Mouse (Mus musculus): ENCODE measurements around the gene Ppp3ca.

The Ppp3ca gene

GRCm38 (mm10) chr3:136725311-136726156 lies 55.6 kb downstream of the Ppp3ca start:
- DNase-seq (ENCODE audit: low spot score), result peak; percentile 38

- no peak for DNase-seq (ENCODE audit: low spot score)
Measured at GRCm38 (mm10) chr3:136727877-136728276, 58.0 kb downstream of the Ppp3ca start.

GRCm38 (mm10) chr3:136729978-136730377 lies 60.1 kb downstream of the Ppp3ca start:
- DNase-seq (ENCODE audit: low spot score), result no peak

- no peak for DNase-seq (ENCODE audit: low spot score)
Measured at GRCm38 (mm10) chr3:136731579-136731978, 61.7 kb downstream of the Ppp3ca start.

GRCm38 (mm10) chr3:136736021-136736420 lies 66.1 kb downstream of the Ppp3ca start:
- no peak for DNase-seq (ENCODE audit: low spot score)

- no peak for DNase-seq (ENCODE audit: low spot score)
Measured at GRCm38 (mm10) chr3:136736773-136737298, 66.9 kb downstream of the Ppp3ca start.

GRCm38 (mm10) chr3:136738474-136738873 lies 68.5 kb downstream of the Ppp3ca start:
- no peak for DNase-seq (ENCODE audit: low spot score)

GRCm38 (mm10) chr3:136738914-136739313 lies 69.0 kb downstream of the Ppp3ca start:
- no peak for DNase-seq (ENCODE audit: low spot score)

- no peak for DNase-seq (ENCODE audit: low spot score)
Measured at GRCm38 (mm10) chr3:136741659-136742058, 71.7 kb downstream of the Ppp3ca start.

- no peak for DNase-seq (ENCODE audit: low spot score)
Measured at GRCm38 (mm10) chr3:136742258-136743057, 72.5 kb downstream of the Ppp3ca start.

- no peak for DNase-seq (ENCODE audit: low spot score)
Measured at GRCm38 (mm10) chr3:136744295-136744897, 74.5 kb downstream of the Ppp3ca start.

- DNase-seq (ENCODE audit: low spot score), result no peak
Measured at GRCm38 (mm10) chr3:136745456-136745855, 75.5 kb downstream of the Ppp3ca start.

- DNase-seq (ENCODE audit: low spot score), result no peak
Measured at GRCm38 (mm10) chr3:136748761-136749476, 79.0 kb downstream of the Ppp3ca start.

- DNase-seq (ENCODE audit: low spot score), result no peak
Measured at GRCm38 (mm10) chr3:136749477-136749797, 79.5 kb downstream of the Ppp3ca start.

GRCm38 (mm10) chr3:136749951-136750350 lies 80.0 kb downstream of the Ppp3ca start:
- DNase-seq (ENCODE audit: low spot score), result no peak

GRCm38 (mm10) chr3:136752126-136752716 lies 82.3 kb downstream of the Ppp3ca start:
- no peak for DNase-seq (ENCODE audit: low spot score)

- DNase-seq (ENCODE audit: low spot score), result no peak
Measured at GRCm38 (mm10) chr3:136756137-136756536, 86.2 kb downstream of the Ppp3ca start.

GRCm38 (mm10) chr3:136759446-136759845 lies 89.5 kb downstream of the Ppp3ca start:
- no peak for DNase-seq (ENCODE audit: low spot score)

GRCm38 (mm10) chr3:136761292-136761978 lies 91.5 kb downstream of the Ppp3ca start:
- no peak for DNase-seq (ENCODE audit: low spot score)

- DNase-seq (ENCODE audit: low spot score), result no peak
Measured at GRCm38 (mm10) chr3:136761979-136762341, 92.0 kb downstream of the Ppp3ca start.

- no peak for DNase-seq (ENCODE audit: low spot score)
Measured at GRCm38 (mm10) chr3:136763717-136764270, 93.9 kb downstream of the Ppp3ca start.

All from ovary, postnatal 14 days (tissue).